Mouse (Mus musculus): ENCODE data around the gene Dbx2. TPM values are rescaled to one million over a fixed set of nuclear protein-coding genes. Genes with fewer than 3 reads are reported as not detected.

Dbx2 gene
- polyA plus RNA-seq, 1 experiment: not detected

- no peak for DNase-seq (ENCODE audit: low read depth in 1 of 2, low spot score in 2 of 2)
- Histone ChIP-seq H3K27me3 (ENCODE audit: control insufficient read depth, insufficient read depth, low read length) (peaks cover 6% of the 10 kb centered on the region), H3K4me3 (ENCODE audit: extremely low read depth, insufficient read depth, insufficient read length) (no peak overlapping the region), H3K4me1 (ENCODE audit: control insufficient read depth, insufficient read depth, insufficient read length) (no peaks in the 10 kb centered on the region), H3K36me3 (ENCODE audit: control insufficient read depth, insufficient read depth, low read length) (no peaks in the 10 kb centered on the region), H3K27ac (ENCODE audit: insufficient read depth, low read length) (no peak overlapping the region)
- TF ChIP-seq CTCF (IDR thresholded peaks at IDR 0.05; ENCODE audit: extremely low read depth, insufficient read depth, insufficient read length, insufficient replicate concordance): no peak
- no peak for TF ChIP-seq POLR2A (IDR thresholded peaks at IDR 0.05; ENCODE audit: low read depth, low read length)
- WGBS: 8% methylated on average over 49 of the region's 49 CpGs
These were observed 1.4 kb downstream of the Dbx2 start for GRCm38 (mm10) chr15:95654211-95654897.

- no peak for DNase-seq (ENCODE audit: low read depth in 1 of 2, low spot score in 2 of 2)
- WGBS: 16% methylated on average over 6 of the region's 6 CpGs
- no peaks in the 10 kb centered on the region for H3K4me1 ChIP-seq (ENCODE audit: control insufficient read depth, insufficient read depth, insufficient read length)
- TF ChIP-seq POLR2A (IDR thresholded peaks at IDR 0.05; ENCODE audit: low read depth, low read length): no peak
- no peak for TF ChIP-seq CTCF (IDR thresholded peaks at IDR 0.05; ENCODE audit: extremely low read depth, insufficient read depth, insufficient read length, insufficient replicate concordance)
- H3K27ac ChIP-seq (ENCODE audit: insufficient read depth, low read length): no peak overlapping the region
- H3K4me3 ChIP-seq (ENCODE audit: extremely low read depth, insufficient read depth, insufficient read length): no peak overlapping the region
- H3K36me3 ChIP-seq (ENCODE audit: control insufficient read depth, insufficient read depth, low read length): no peaks in the 10 kb centered on the region
- peaks cover 6% of the 10 kb centered on the region for H3K27me3 ChIP-seq (ENCODE audit: control insufficient read depth, insufficient read depth, low read length)
These were observed 1.9 kb downstream of the Dbx2 start for GRCm38 (mm10) chr15:95653812-95654210.

- TF ChIP-seq CTCF (IDR thresholded peaks at IDR 0.05; ENCODE audit: extremely low read depth, insufficient read depth, insufficient read length, insufficient replicate concordance): no peak
- no peak for TF ChIP-seq POLR2A (IDR thresholded peaks at IDR 0.05; ENCODE audit: low read depth, low read length)
- WGBS: 11% methylated on average over 23 of the region's 23 CpGs
These were observed 2.7 kb downstream of the Dbx2 start for GRCm38 (mm10) chr15:95652898-95653707.

DNA sequence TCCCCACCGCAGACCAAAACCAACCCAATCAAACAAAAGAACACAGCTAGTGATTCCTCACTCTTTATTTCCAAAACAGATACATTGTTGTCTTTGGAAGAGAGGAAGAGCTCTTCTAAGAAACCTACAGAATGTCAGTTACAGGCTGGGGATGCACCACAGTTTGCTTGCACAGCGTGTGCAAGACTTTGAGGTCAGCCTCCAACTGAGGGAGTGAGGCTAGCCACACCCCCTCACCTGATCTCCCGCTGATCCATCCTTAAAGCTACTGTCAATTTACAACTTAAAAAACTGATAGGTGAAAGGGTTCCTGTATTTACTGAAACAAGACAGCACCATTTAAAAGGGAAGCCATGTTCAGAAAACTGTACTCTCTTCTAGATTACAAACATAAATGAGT is 3.9 kb downstream of the Dbx2 start:
- Histone ChIP-seq H3K36me3 (ENCODE audit: control insufficient read depth, insufficient read depth, low read length) (no peaks in the 10 kb centered on the region), H3K4me1 (ENCODE audit: control insufficient read depth, insufficient read depth, insufficient read length) (no peaks in the 10 kb centered on the region), H3K27me3 (ENCODE audit: control insufficient read depth, insufficient read depth, low read length) (peaks cover 6% of the 10 kb centered on the region), H3K4me3 (ENCODE audit: extremely low read depth, insufficient read depth, insufficient read length) (no peak overlapping the region), H3K27ac (ENCODE audit: insufficient read depth, low read length) (no peak overlapping the region)
- WGBS: 4% methylated on average over 3 of the region's 3 CpGs
- DNase-seq (ENCODE audit: low read depth in 1 of 2, low spot score in 2 of 2): no peak
- no peak for TF ChIP-seq CTCF (IDR thresholded peaks at IDR 0.05; ENCODE audit: extremely low read depth, insufficient read depth, insufficient read length, insufficient replicate concordance)
- TF ChIP-seq POLR2A (IDR thresholded peaks at IDR 0.05; ENCODE audit: low read depth, low read length): no peak

More at GRCm38 (mm10) chr15:95652898-95653707, 2.7 kb downstream of the Dbx2 start:
- Histone ChIP-seq H3K27me3 (ENCODE audit: control insufficient read depth, insufficient read depth, low read length) (peaks cover 6% of the 10 kb centered on the region), H3K36me3 (ENCODE audit: control insufficient read depth, insufficient read depth, low read length) (no peaks in the 10 kb centered on the region), H3K4me1 (ENCODE audit: control insufficient read depth, insufficient read depth, insufficient read length) (no peaks in the 10 kb centered on the region), H3K4me3 (ENCODE audit: extremely low read depth, insufficient read depth, insufficient read length) (no peak overlapping the region), H3K27ac (ENCODE audit: insufficient read depth, low read length) (no peak overlapping the region)
- DNase-seq (ENCODE audit: low read depth in 1 of 2, low spot score in 2 of 2): no peak

DNA sequence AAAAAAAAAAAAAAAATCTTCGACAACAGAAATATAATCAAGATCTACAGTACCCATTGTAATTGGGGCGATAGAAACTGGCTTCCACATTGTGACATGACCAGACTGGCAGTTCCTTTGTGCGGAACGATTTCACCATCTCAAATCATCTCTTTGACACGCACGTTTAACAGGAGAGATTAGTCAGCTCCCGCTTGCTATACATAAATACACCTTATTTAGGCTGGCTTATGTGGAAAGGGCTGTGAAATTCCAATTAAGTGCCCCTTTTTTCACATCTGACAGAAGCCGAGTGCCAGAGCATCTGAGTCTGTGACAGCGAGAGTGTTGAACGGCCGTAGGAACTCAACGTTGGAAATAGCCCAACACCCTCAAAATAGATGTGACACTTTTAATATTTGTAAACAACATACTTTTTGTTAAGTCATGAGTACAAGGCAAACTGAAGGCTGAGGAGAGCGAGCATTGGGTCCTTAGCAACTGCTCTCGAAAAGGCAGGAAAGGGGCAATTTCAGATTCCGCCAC is 12.2 kb downstream of the Dbx2 start:
- DNase-seq (ENCODE audit: low read depth in 1 of 2, low spot score in 2 of 2): no peak
- Histone ChIP-seq H3K4me3 (ENCODE audit: extremely low read depth, insufficient read depth, insufficient read length) (no peak overlapping the region), H3K4me1 (ENCODE audit: control insufficient read depth, insufficient read depth, insufficient read length) (no peaks in the 10 kb centered on the region), H3K36me3 (ENCODE audit: control insufficient read depth, insufficient read depth, low read length) (no peaks in the 10 kb centered on the region), H3K27ac (ENCODE audit: insufficient read depth, low read length) (no peak overlapping the region), H3K27me3 (ENCODE audit: control insufficient read depth, insufficient read depth, low read length) (no peaks in the 10 kb centered on the region)
- no peak for TF ChIP-seq POLR2A (IDR thresholded peaks at IDR 0.05; ENCODE audit: low read depth, low read length)
- no peak for TF ChIP-seq CTCF (IDR thresholded peaks at IDR 0.05; ENCODE audit: extremely low read depth, insufficient read depth, insufficient read length, insufficient replicate concordance)
- 88% methylated on average over 15 of the region's 15 CpGs for WGBS

DNA sequence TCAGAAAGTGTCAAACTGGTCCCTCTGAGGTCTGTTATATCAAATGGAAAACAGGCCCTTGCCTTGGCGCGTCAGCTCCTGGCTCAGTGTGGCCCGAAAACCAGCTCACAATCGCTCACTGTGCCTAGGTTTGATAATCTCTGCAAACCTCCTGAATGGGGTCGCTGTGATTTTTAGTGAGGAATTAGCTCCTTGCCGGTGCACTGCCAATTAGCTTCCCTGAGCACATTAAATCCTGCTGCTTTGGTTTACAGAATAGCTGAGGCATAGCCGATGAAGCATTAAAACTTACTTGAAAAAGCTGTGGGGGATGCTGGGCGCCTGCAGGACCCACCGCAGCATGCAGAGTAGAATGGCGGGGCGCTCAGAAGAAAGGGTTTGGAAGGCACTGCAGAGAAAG is 15.4 kb downstream of the Dbx2 start:
- H3K4me3 ChIP-seq (ENCODE audit: extremely low read depth, insufficient read depth, insufficient read length): no peak overlapping the region
- no peak overlapping the region for H3K27ac ChIP-seq (ENCODE audit: insufficient read depth, low read length)
- H3K36me3 ChIP-seq (ENCODE audit: control insufficient read depth, insufficient read depth, low read length): no peaks in the 10 kb centered on the region
- no peak for DNase-seq (ENCODE audit: low read depth in 1 of 2, low spot score in 2 of 2)
- H3K4me1 ChIP-seq (ENCODE audit: control insufficient read depth, insufficient read depth, insufficient read length): no peaks in the 10 kb centered on the region
- 40% methylated on average over 11 of the region's 11 CpGs for WGBS
- no peaks in the 10 kb centered on the region for H3K27me3 ChIP-seq (ENCODE audit: control insufficient read depth, insufficient read depth, low read length)
- TF ChIP-seq POLR2A (IDR thresholded peaks at IDR 0.05; ENCODE audit: low read depth, low read length): no peak
- TF ChIP-seq CTCF (IDR thresholded peaks at IDR 0.05; ENCODE audit: extremely low read depth, insufficient read depth, insufficient read length, insufficient replicate concordance): no peak

Data from spleen, adult 2 months (tissue).